Mouse (Mus musculus): ENCODE data around the gene Chd1l.

GRCm38 (mm10) chr3:97537006-97537405 lies 73.0 kb downstream of the Chd1l start:
- TF ChIP-seq EP300 (optimal IDR thresholded peaks at IDR 0.05) (no peak), CTCF (IDR thresholded peaks at IDR 0.05; ENCODE audit: low read depth) (no peak)
